Mouse (Mus musculus): ENCODE results near the gene Acer1. TPM values are rescaled to one million over a fixed set of nuclear protein-coding genes. Genes with fewer than 3 reads are reported as not detected.

Acer1 gene
- polyA plus RNA-seq, 1 experiment, result not detected

DNA sequence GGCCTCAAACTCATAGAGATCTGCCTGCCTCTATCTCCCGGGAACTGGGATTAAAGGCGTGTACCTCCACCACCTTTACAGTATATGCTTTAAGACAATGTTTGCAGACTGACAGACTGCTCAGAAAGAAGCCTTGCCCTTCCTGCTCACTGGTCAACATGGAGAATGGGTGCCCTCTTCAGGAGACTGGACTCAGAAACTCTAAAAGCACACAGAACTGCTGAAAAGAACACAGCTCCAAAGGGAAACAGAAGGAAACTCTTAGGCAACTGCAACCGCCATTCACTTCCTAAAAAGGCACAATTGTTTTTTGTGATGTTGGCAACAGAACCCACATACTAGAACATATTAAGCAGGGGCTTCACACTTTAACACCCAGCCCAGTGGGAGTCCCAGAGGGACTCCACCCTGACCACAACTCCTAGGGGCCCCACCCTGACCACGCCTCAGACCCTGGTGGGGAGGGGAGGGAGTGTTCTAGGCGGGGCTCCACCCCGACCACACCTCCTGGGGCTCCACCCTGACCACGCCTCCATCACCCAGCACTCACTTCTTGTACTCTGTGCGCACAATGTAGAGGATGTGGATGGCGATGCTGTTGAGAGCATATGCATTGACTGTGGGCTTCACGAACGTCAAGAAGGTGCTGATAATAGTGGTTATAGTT is 24.0 kb downstream of the Acer1 start:
- Histone ChIP-seq H3K4me3 (replicated peaks; ENCODE audit: control insufficient read depth, low read depth, low read length) (no peak overlapping the region), H3K4me1 (ENCODE audit: control insufficient read depth, insufficient read depth, low read length) (peaks cover 2% of the 10 kb centered on the region; the same call in 1 of the 2 replicates), H3K27ac (ENCODE audit: control insufficient read depth, insufficient read depth, low read depth, low read length, poor library complexity) (peak overlapping the region; percentile 23; the same call in 1 of the 2 replicates)
- TF ChIP-seq CTCF (IDR thresholded peaks at IDR 0.05; ENCODE audit: control insufficient read depth, insufficient read depth, low read length) (0 out of 2 replicates have a peak, but pooled peaks have one; percentile 4), POLR2A (IDR thresholded peaks at IDR 0.05; ENCODE audit: borderline replicate concordance, control insufficient read depth, low read depth, low read length) (no peak)
- WGBS, result 4% methylated on average over 11 of the region's 11 CpGs

DNA sequence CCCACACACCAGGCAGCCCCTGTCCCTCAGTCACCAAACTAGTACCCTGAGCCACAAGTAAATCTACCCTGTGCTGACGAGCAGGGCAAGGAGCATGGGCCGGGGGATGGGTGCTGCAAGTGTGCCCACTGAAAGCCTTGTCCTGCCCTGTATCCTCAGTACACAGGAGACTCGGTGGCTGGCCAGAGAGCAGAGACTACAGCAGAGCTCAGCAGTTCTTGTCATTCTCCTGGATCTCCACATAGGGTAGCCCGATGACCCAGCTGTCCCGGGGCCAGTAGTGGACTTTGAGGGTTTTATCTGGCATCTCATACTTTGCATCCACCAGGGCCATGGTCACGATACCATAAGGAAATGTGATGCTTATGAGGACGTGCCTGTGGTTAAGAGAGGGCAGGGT is 27.1 kb downstream of the Acer1 start:
- peaks cover 2% of the 10 kb centered on the region; the same call in 1 of the 2 replicates for H3K4me1 ChIP-seq (ENCODE audit: control insufficient read depth, insufficient read depth, low read length)
- no peak overlapping the region for H3K4me3 ChIP-seq (replicated peaks; ENCODE audit: control insufficient read depth, low read depth, low read length)
- TF ChIP-seq POLR2A (IDR thresholded peaks at IDR 0.05; ENCODE audit: borderline replicate concordance, control insufficient read depth, low read depth, low read length) (no peak), CTCF (IDR thresholded peaks at IDR 0.05; ENCODE audit: control insufficient read depth, insufficient read depth, low read length) (no peak)
- H3K27ac ChIP-seq (ENCODE audit: control insufficient read depth, insufficient read depth, low read depth, low read length, poor library complexity), result no peak overlapping the region
- 65% methylated on average over 7 of the region's 7 CpGs for whole genome bisulfite sequencing

- TF ChIP-seq CTCF (IDR thresholded peaks at IDR 0.05; ENCODE audit: control insufficient read depth, insufficient read depth, low read length), result no peak
- TF ChIP-seq POLR2A (IDR thresholded peaks at IDR 0.05; ENCODE audit: borderline replicate concordance, control insufficient read depth, low read depth, low read length), result no peak
- no peak overlapping the region for H3K4me3 ChIP-seq (replicated peaks; ENCODE audit: control insufficient read depth, low read depth, low read length)
- 80% methylated on average over 1 of the region's 1 CpGs for WGBS
- H3K4me1 ChIP-seq (ENCODE audit: control insufficient read depth, insufficient read depth, low read length), result no peaks in the 10 kb centered on the region; the same call in 1 of the 2 replicates
- H3K27ac ChIP-seq (ENCODE audit: control insufficient read depth, insufficient read depth, low read depth, low read length, poor library complexity), result no peak overlapping the region
Observed at GRCm38 (mm10) chr17:56952639-56953038, 29.3 kb downstream of the Acer1 start.

DNA sequence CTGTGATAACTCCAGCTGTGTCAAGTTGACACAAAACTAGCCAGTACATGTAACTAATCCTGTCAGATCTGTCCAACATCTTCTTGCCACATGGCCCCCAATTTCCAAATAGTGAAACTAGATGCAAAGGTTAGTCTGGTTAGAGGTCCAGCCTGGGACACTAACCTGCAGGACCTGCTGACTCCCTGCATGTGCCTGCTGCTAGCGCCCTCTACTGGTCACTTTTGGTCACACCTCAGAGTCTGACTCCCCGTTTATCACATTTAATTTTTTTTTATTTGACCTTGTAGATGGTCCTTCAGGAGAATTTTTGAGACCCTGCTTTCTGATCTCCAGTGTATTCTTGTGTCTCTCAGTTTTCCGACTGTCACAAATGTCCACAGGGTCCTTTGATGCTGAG is 31.0 kb downstream of the Acer1 start:
- WGBS, result 34% methylated on average over 3 of the region's 3 CpGs

GRCm38 (mm10) chr17:56938751-56939150 is 43.2 kb downstream of the Acer1 start:
- TF ChIP-seq CTCF (IDR thresholded peaks at IDR 0.05; ENCODE audit: control insufficient read depth, insufficient read depth, low read length), result no peak
- TF ChIP-seq POLR2A (IDR thresholded peaks at IDR 0.05; ENCODE audit: borderline replicate concordance, control insufficient read depth, low read depth, low read length), result no peak
- WGBS, result 66% methylated on average over 4 of the region's 4 CpGs

More for the DNA sequence above, 31.0 kb downstream of the Acer1 start:
- Histone ChIP-seq H3K4me3 (replicated peaks; ENCODE audit: control insufficient read depth, low read depth, low read length) (no peak overlapping the region), H3K4me1 (ENCODE audit: control insufficient read depth, insufficient read depth, low read length) (no peaks in the 10 kb centered on the region), H3K27ac (ENCODE audit: control insufficient read depth, insufficient read depth, low read depth, low read length, poor library complexity) (no peak overlapping the region)
- peak; percentile 96 for TF ChIP-seq CTCF (IDR thresholded peaks at IDR 0.05; ENCODE audit: control insufficient read depth, insufficient read depth, low read length)
- no peak for TF ChIP-seq POLR2A (IDR thresholded peaks at IDR 0.05; ENCODE audit: borderline replicate concordance, control insufficient read depth, low read depth, low read length)

GRCm38 (mm10) chr17:56936731-56937130 is 45.2 kb downstream of the Acer1 start:
- Histone ChIP-seq H3K4me3 (replicated peaks; ENCODE audit: control insufficient read depth, low read depth, low read length) (no peak overlapping the region), H3K27ac (ENCODE audit: control insufficient read depth, insufficient read depth, low read depth, low read length, poor library complexity) (no peak overlapping the region), H3K4me1 (ENCODE audit: control insufficient read depth, insufficient read depth, low read length) (no peaks in the 10 kb centered on the region; the same call in 1 of the 2 replicates)
- no peak for TF ChIP-seq POLR2A (IDR thresholded peaks at IDR 0.05; ENCODE audit: borderline replicate concordance, control insufficient read depth, low read depth, low read length)
- TF ChIP-seq CTCF (IDR thresholded peaks at IDR 0.05; ENCODE audit: control insufficient read depth, insufficient read depth, low read length), result no peak
- 85% methylated on average over 7 of the region's 7 CpGs for WGBS

More at GRCm38 (mm10) chr17:56938751-56939150, 43.2 kb downstream of the Acer1 start:
- Histone ChIP-seq H3K4me3 (replicated peaks; ENCODE audit: control insufficient read depth, low read depth, low read length) (no peak overlapping the region), H3K4me1 (ENCODE audit: control insufficient read depth, insufficient read depth, low read length) (no peaks in the 10 kb centered on the region; the same call in 1 of the 2 replicates), H3K27ac (ENCODE audit: control insufficient read depth, insufficient read depth, low read depth, low read length, poor library complexity) (no peak overlapping the region)

DNA sequence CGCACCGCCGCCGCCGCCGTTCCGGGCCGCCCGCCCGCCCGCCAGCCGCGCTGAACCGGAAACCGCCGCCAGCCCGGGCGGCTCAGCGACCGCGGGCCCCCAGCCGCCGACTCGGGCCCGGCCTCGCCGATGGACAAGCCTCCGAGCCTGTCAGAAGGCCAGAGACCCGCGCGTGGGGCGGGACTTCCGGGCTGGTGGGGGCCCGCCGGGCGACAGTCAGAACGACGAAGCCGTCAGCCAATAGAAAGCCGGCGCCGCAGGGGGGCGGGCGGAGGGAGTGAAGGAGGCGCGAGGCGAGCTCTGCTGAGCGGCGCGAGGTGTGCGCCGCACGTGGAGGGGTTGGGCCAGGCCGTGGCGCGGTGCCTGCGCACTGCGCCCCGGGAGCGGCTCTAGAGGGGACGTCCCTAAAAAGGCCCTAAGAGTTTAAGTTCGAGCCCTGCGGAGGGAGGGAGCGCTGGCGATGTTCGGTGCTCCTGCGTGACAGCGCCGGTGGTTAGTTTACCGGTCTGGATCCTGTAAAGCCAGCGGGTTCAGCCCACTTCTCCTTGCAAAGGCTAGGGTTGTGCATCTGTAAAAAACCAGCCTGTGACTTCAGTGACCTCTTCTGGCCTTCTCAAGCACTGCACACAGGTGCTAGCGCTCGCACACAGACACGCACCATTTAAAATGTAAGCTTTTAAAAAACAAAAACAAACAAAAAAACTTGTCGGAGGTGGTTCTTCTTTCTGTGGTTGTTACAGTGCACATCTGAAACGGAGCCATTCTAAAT is 46.4 kb downstream of the Acer1 start, which contains the start of gene Mllt1:
TSS of gene Mllt1 (minus strand) at position 53 of the 769 bp plus-strand sequence.
- peaks cover under 1% of the 10 kb centered on the region for H3K4me1 ChIP-seq (ENCODE audit: control insufficient read depth, insufficient read depth, low read length)
- TF ChIP-seq POLR2A (IDR thresholded peaks at IDR 0.05; ENCODE audit: borderline replicate concordance, control insufficient read depth, low read depth, low read length) (no peak), CTCF (IDR thresholded peaks at IDR 0.05; ENCODE audit: control insufficient read depth, insufficient read depth, low read length) (peak; percentile 32; the same call in 1 of the 2 replicates)
- peak within 1 kb of the TSS; percentile 85 for H3K4me3 ChIP-seq (replicated peaks; ENCODE audit: control insufficient read depth, low read depth, low read length)
- peak within 1 kb of the TSS; percentile 54; the same call in 1 of the 2 replicates for H3K27ac ChIP-seq (ENCODE audit: control insufficient read depth, insufficient read depth, low read depth, low read length, poor library complexity)
- 6% methylated on average over 76 of the region's 76 CpGs for WGBS
